Mouse (Mus musculus) liver, adult (tissue): ENCODE measurements around the gene Runx2.

ENCODE experiments used
- GATA4 ChIP-seq: IDR thresholded peaks from 2 replicates; pipeline ENCODE4 v1.6.1; 2014; ENCODE audit warnings: mild to moderate bottlenecking, low read length; ENCODE audit not compliant: insufficient replicate concordance

Runx2 gene

GRCm38 (mm10) chr17:44634486-44634885 is 180.1 kb downstream of the Runx2 start:
- TF ChIP-seq GATA4 = no peak

- no peak for TF ChIP-seq GATA4
Measured at GRCm38 (mm10) chr17:44633607-44634415, 180.8 kb downstream of the Runx2 start.

DNA sequence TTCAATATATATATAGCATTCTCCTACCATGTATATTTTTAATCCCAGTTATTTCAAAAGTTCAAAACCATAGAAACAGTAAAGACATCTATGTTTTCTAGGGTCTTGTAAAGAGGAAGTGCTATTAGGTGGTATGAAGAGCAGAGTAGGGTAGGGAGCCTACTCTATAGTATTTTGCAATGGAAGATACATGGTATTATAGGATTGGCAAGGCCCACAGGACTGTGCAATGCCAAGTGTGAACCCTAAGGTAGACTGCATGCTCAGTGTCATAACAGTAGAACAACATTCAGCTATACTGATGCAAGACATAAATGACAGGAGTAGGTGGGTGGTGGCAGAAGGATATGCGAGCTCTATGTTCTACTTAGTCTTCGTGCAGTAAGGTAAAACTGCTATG is 181.7 kb downstream of the Runx2 start:
- TF ChIP-seq GATA4 = no peak

DNA sequence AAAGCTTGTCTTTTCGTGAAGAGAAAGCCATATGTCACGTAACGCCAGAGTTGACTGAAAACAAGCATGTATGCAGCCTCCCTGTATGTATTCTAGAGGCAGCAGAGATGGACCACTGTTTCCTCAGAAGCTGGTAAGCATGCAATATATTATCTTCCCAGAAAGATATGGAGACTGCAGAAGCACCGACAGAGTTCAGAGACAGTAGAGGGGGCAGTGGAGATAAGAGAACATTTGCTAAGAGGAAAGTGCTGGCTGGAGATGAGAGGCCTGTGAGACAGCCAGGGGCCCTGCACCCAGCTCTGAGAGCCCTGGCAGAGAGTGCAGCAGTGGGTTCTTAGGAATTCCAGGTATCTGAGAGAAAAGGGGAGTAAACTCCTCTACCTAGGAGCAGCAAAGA is 182.3 kb downstream of the Runx2 start:
- TF ChIP-seq GATA4 = no peak

GRCm38 (mm10) chr17:44631577-44631976 is 183.0 kb downstream of the Runx2 start:
- TF ChIP-seq GATA4 = no peak

DNA sequence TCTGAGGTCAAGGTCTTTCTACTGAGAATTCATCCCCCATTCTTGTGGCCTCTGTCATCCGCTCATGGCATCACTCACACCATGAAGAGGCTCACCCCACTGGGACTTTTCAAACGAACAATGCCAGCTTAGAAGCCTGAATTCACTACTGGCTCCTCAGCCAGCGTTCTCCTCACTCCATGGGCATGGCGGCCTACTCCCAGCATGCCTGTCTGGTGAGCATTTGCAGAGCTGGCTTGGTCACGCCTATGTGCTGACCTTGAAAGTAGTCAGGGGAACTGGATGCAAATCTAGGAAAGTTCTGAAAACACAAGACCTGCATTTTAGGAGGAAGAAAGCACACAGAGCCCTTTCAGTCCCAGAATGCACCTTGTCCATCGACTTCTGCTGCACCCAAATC is 187.3 kb downstream of the Runx2 start:
- no peak for TF ChIP-seq GATA4

DNA sequence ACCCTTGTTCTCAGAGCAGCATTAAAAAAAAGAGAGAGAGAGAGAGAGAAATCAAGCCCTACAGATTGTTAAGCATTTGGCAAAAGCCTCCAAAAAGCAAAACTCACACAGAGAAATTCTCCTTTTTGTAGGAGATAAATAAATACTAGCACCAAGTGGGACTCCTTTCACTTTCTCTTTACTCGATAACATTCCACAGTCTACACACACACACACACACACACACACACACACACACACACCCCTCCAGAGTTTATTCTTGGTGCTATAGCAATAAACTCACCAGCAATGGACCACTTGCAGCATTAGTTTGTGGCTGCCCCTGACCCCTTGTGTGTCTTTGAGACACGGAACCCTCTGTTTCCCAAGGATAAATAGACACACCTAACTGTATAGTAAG is 190.9 kb downstream of the Runx2 start:
- TF ChIP-seq GATA4 = no peak

GRCm38 (mm10) chr17:44623271-44623670 is 191.3 kb downstream of the Runx2 start:
- no peak for TF ChIP-seq GATA4

DNA sequence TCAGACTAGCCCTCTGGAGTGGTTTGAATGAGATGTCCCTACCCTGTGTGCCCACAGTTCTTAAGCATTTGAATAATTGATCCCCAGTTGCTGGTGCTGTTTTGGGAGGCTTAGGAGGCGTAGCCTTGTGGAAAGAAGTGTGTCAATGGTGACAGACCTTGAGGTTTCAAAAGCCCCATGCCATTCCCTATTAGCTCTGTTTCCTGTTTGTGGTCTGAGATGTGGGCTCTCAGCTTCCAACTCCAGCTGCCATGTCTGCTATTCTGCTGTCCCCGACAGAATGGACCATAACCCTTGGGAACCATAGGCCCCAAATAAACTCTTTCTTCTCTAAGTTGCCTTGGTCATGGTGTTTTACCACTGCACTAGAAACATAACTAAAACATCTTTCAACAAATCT is 194.1 kb downstream of the Runx2 start:
- TF ChIP-seq GATA4 = no peak

GRCm38 (mm10) chr17:44618691-44619090 is 195.9 kb downstream of the Runx2 start:
- TF ChIP-seq GATA4 = no peak

- no peak for TF ChIP-seq GATA4
Measured at GRCm38 (mm10) chr17:44618175-44618574, 196.4 kb downstream of the Runx2 start.

GRCm38 (mm10) chr17:44617741-44618140 is 196.9 kb downstream of the Runx2 start:
- TF ChIP-seq GATA4 = no peak

GRCm38 (mm10) chr17:44613716-44614715 is 200.6 kb downstream of the Runx2 start:
- TF ChIP-seq GATA4 = no peak

DNA sequence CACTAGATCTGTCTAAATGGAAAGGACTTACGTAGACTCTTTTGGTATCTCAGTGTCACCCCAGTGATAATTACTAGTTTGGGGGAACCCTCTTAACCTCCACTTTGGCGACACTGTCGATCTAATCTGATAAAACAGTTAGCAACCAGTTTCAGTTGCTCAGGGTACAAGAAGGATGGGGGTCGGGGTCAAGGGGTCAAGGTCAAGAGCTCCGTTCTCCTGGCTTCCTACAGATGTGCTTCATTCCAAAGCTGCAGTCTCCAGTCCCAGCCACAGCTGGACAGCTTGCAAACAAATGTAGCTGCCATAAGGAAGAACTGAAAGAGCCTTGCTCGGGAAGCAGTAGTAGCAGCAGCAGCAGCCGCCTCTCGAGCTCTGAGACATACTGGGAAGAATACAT is 202.0 kb downstream of the Runx2 start:
- TF ChIP-seq GATA4 = no peak

GRCm38 (mm10) chr17:44612002-44612401 is 202.6 kb downstream of the Runx2 start:
- TF ChIP-seq GATA4 = no peak

DNA sequence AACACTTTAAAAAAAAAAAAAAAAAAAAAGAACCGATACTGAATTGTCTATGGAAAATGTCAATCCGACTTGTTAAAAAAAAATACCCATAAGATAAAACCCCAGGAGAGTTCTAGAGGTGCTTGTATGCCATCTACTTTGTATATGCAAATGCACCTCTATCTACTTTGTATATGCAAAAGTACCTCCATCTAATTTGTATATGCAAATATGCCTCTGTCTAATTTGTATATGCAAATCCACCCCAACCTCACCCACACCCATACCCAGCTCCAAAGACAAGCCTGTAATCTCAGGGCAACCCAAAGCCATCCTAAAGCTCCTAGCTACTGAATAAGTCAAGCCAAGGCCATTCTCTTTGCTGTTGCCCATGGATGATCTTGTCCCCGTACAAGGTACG is 203.1 kb downstream of the Runx2 start:
- TF ChIP-seq GATA4 = no peak
